Mouse (Mus musculus): ENCODE measurements around the gene Vav3. TPM values are rescaled to one million over a fixed set of nuclear protein-coding genes. Genes with fewer than 3 reads are reported as not detected.
A peak's percentile ranks its signal among the peaks of the same experiment; 100 is the strongest.

The Vav3 gene
- polyA plus RNA-seq, 2 experiments, result 10.8 to 33.0 TPM

- Histone ChIP-seq H3K4me3 (replicated peaks; ENCODE audit: low read length) (no peak overlapping the region), H3K27ac (replicated peaks; ENCODE audit: low read depth, low read length) (no peak overlapping the region), H3K4me2 (replicated peaks; ENCODE audit: low read depth, low read length, severe bottlenecking) (no peak overlapping the region), H3K4me1 (ENCODE audit: control insufficient read depth, insufficient read depth, low read length) (no peaks in the 10 kb centered on the region), H3K9me3 (ENCODE audit: control insufficient read depth, low read length) (no peaks in the 10 kb centered on the region), H3K9ac (ENCODE audit: low read depth, low read length, severe bottlenecking) (no peak overlapping the region), H3K36me3 (ENCODE audit: control insufficient read depth, insufficient read depth, low read length) (no peaks in the 10 kb centered on the region), H3K27me3 (ENCODE audit: control insufficient read depth, insufficient read depth, low read length) (no peaks in the 10 kb centered on the region)
- TF ChIP-seq POLR2A (IDR thresholded peaks at IDR 0.05; ENCODE audit: borderline replicate concordance, extremely low read depth, insufficient read depth, insufficient read length), result no peak
- no peak for ATAC-seq (ENCODE audit: low FRiP score, low read depth)
- no peak for DNase-seq (ENCODE audit: low spot score)
- 74% methylated on average over 7 of the region's 7 CpGs for WGBS
These were observed 221.3 kb downstream of the Vav3 start for GRCm38 (mm10) chr3:109561776-109562175.

GRCm38 (mm10) chr3:109562268-109562667, 221.8 kb downstream of the Vav3 start:
- Histone ChIP-seq H3K27ac (replicated peaks; ENCODE audit: low read depth, low read length) (no peak overlapping the region), H3K9me3 (ENCODE audit: control insufficient read depth, low read length) (no peaks in the 10 kb centered on the region), H3K27me3 (ENCODE audit: control insufficient read depth, insufficient read depth, low read length) (no peaks in the 10 kb centered on the region), H3K9ac (ENCODE audit: low read depth, low read length, severe bottlenecking) (no peak overlapping the region), H3K4me3 (replicated peaks; ENCODE audit: low read length) (no peak overlapping the region), H3K4me2 (replicated peaks; ENCODE audit: low read depth, low read length, severe bottlenecking) (no peak overlapping the region), H3K36me3 (ENCODE audit: control insufficient read depth, insufficient read depth, low read length) (no peaks in the 10 kb centered on the region), H3K4me1 (ENCODE audit: control insufficient read depth, insufficient read depth, low read length) (no peaks in the 10 kb centered on the region)
- DNase-seq (ENCODE audit: low spot score) (no peak), ATAC-seq (ENCODE audit: low FRiP score, low read depth) (no peak)
- no peak for TF ChIP-seq POLR2A (IDR thresholded peaks at IDR 0.05; ENCODE audit: borderline replicate concordance, extremely low read depth, insufficient read depth, insufficient read length)
- 84% methylated on average over 4 of the region's 4 CpGs for WGBS

GRCm38 (mm10) chr3:109564443-109564842, 224.0 kb downstream of the Vav3 start:
- Histone ChIP-seq H3K4me1 (ENCODE audit: control insufficient read depth, insufficient read depth, low read length) (no peaks in the 10 kb centered on the region), H3K4me3 (replicated peaks; ENCODE audit: low read length) (no peak overlapping the region), H3K36me3 (ENCODE audit: control insufficient read depth, insufficient read depth, low read length) (no peaks in the 10 kb centered on the region), H3K27ac (replicated peaks; ENCODE audit: low read depth, low read length) (no peak overlapping the region), H3K27me3 (ENCODE audit: control insufficient read depth, insufficient read depth, low read length) (no peaks in the 10 kb centered on the region), H3K4me2 (replicated peaks; ENCODE audit: low read depth, low read length, severe bottlenecking) (no peak overlapping the region), H3K9ac (ENCODE audit: low read depth, low read length, severe bottlenecking) (no peak overlapping the region), H3K9me3 (ENCODE audit: control insufficient read depth, low read length) (no peaks in the 10 kb centered on the region)
- ATAC-seq (ENCODE audit: low FRiP score, low read depth) (no peak), DNase-seq (ENCODE audit: low spot score) (no peak)
- no peak for TF ChIP-seq POLR2A (IDR thresholded peaks at IDR 0.05; ENCODE audit: borderline replicate concordance, extremely low read depth, insufficient read depth, insufficient read length)
- WGBS, result 77% methylated on average over 2 of the region's 2 CpGs

- no peaks in the 10 kb centered on the region for H3K36me3 ChIP-seq (ENCODE audit: control insufficient read depth, insufficient read depth, low read length)
- peak; percentile 25 for DNase-seq (ENCODE audit: low spot score)
- 57% methylated on average over 3 of the region's 3 CpGs for WGBS
These were observed 228.3 kb downstream of the Vav3 start for GRCm38 (mm10) chr3:109568542-109569265.

GRCm38 (mm10) chr3:109571483-109571882, 231.0 kb downstream of the Vav3 start:
- TF ChIP-seq POLR2A (IDR thresholded peaks at IDR 0.05; ENCODE audit: borderline replicate concordance, extremely low read depth, insufficient read depth, insufficient read length), result no peak
- H3K4me3 ChIP-seq (replicated peaks; ENCODE audit: low read length), result no peak overlapping the region
- H3K36me3 ChIP-seq (ENCODE audit: control insufficient read depth, insufficient read depth, low read length), result no peaks in the 10 kb centered on the region
- WGBS, result 69% methylated on average over 1 of the region's 1 CpGs
- no peak for DNase-seq (ENCODE audit: low spot score)
- no peak overlapping the region for H3K27ac ChIP-seq (replicated peaks; ENCODE audit: low read depth, low read length)
- no peak overlapping the region for H3K4me2 ChIP-seq (replicated peaks; ENCODE audit: low read depth, low read length, severe bottlenecking)
- peaks cover 4% of the 10 kb centered on the region; the same call in 1 of the 2 replicates for H3K4me1 ChIP-seq (ENCODE audit: control insufficient read depth, insufficient read depth, low read length)
- H3K9me3 ChIP-seq (ENCODE audit: control insufficient read depth, low read length), result no peaks in the 10 kb centered on the region
- H3K9ac ChIP-seq (ENCODE audit: low read depth, low read length, severe bottlenecking), result no peak overlapping the region
- ATAC-seq (ENCODE audit: low FRiP score, low read depth), result no peak
- no peaks in the 10 kb centered on the region for H3K27me3 ChIP-seq (ENCODE audit: control insufficient read depth, insufficient read depth, low read length)

More at GRCm38 (mm10) chr3:109568542-109569265, 228.3 kb downstream of the Vav3 start:
- no peak for ATAC-seq (ENCODE audit: low FRiP score, low read depth)
- H3K27ac ChIP-seq (replicated peaks; ENCODE audit: low read depth, low read length), result no peak overlapping the region
- TF ChIP-seq POLR2A (IDR thresholded peaks at IDR 0.05; ENCODE audit: borderline replicate concordance, extremely low read depth, insufficient read depth, insufficient read length), result no peak
- no peaks in the 10 kb centered on the region for H3K27me3 ChIP-seq (ENCODE audit: control insufficient read depth, insufficient read depth, low read length)
- no peaks in the 10 kb centered on the region for H3K4me1 ChIP-seq (ENCODE audit: control insufficient read depth, insufficient read depth, low read length)
- no peak overlapping the region for H3K4me3 ChIP-seq (replicated peaks; ENCODE audit: low read length)
- H3K4me2 ChIP-seq (replicated peaks; ENCODE audit: low read depth, low read length, severe bottlenecking), result no peak overlapping the region
- H3K9me3 ChIP-seq (ENCODE audit: control insufficient read depth, low read length), result no peaks in the 10 kb centered on the region
- H3K9ac ChIP-seq (ENCODE audit: low read depth, low read length, severe bottlenecking), result no peak overlapping the region

Measured in limb, embryonic 14.5 days (tissue).